24 mouse cellular contexts compared by ENCODE assay signal in the genomic region with DNA sequence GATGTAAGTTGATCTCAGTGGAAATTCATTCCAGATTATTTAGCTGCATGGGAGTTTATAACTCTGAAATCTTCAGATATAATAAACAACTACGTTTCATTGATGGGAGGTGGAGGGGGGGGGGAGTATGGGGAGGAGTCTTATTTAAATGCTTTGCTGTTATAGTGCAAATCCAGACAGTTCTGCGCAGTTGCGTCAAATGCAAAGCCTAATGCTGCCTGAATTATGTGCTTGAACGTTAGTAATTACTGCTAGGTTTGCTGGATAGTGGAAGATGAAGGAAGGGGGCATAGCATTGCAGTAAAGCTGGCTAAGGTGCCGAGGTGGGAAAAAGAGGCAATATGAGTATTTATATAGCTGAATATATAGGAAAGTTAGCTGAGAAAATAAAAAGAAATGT. TPM values are rescaled to one million over a fixed set of nuclear protein-coding genes. Genes with fewer than 3 reads are reported as not detected.
DNase-seq lines count a peak whose midpoint lies in the region; ATAC-seq and TF ChIP-seq lines count a peak whose summit lies in the region.
"Had no signal": no experiment of that assay in that cellular context is flagged by ENCODE, and none has a peak within 500 bp of the region (broad histone marks: within the 10 kb centered on the region; RNA-seq: fewer than 3 reads in every experiment).

No protein-coding gene starts in this region.

- 47% methylated on average over 5 of the region's 5 CpGs for WGBS in hindbrain, embryonic 13.5 days
- WGBS in hindbrain, embryonic 10.5 days, result 76% methylated on average over 5 of the region's 5 CpGs
- 55% methylated on average over 5 of the region's 5 CpGs for WGBS in forebrain, postnatal 0 days
- WGBS in midbrain, postnatal 0 days, result 42% methylated on average over 5 of the region's 5 CpGs

- no peaks in the 10 kb centered on the region for H3K36me3 ChIP-seq in hindbrain, embryonic 13.5 days
- H3K36me3 ChIP-seq in hindbrain, embryonic 10.5 days, result no peaks in the 10 kb centered on the region
- H3K36me3 ChIP-seq in forebrain, postnatal 0 days (ENCODE audit: insufficient read depth), result no peaks in the 10 kb centered on the region
- no peaks in the 10 kb centered on the region for H3K36me3 ChIP-seq in midbrain, postnatal 0 days (ENCODE audit: insufficient read depth, low read length)
- H3K36me3 ChIP-seq: embryonic facial prominence, embryonic 15.5 days; heart, embryonic 15.5 days; limb, embryonic 15.5 days had no signal

- H3K4me2 ChIP-seq in hindbrain, embryonic 13.5 days, result peak overlapping the region; percentile 60
- peak overlapping the region; percentile 62 for H3K4me2 ChIP-seq in forebrain, postnatal 0 days (ENCODE audit: low read depth)
- H3K4me2 ChIP-seq in midbrain, postnatal 0 days (ENCODE audit: low read depth, low read length, poor library complexity, severe bottlenecking), result peak overlapping the region; percentile 62
- H3K4me2 ChIP-seq: embryonic facial prominence, embryonic 15.5 days; heart, embryonic 15.5 days; limb, embryonic 15.5 days had no signal

- peak; percentile 72 for TF ChIP-seq POLR2A in cortical plate, adult 2 months (IDR thresholded peaks at IDR 0.05; ENCODE audit: extremely low read depth, insufficient read depth, low read length)

- H3K9ac ChIP-seq in hindbrain, embryonic 13.5 days, result peak overlapping the region; percentile 49; the same call in 1 of the 2 replicates
- no peak overlapping the region for H3K9ac ChIP-seq in forebrain, postnatal 0 days
- H3K9ac ChIP-seq in midbrain, postnatal 0 days (replicated peaks; ENCODE audit: low read length, poor library complexity, severe bottlenecking), result peak overlapping the region; percentile 42
- H3K9ac ChIP-seq: embryonic facial prominence, embryonic 15.5 days; heart, embryonic 15.5 days; limb, embryonic 15.5 days; liver, postnatal 0 days had no signal

- no peak for ATAC-seq in hindbrain, embryonic 13.5 days (ENCODE audit: low FRiP score)
- no peak for ATAC-seq in forebrain, postnatal 0 days
- no peak for ATAC-seq in midbrain, postnatal 0 days (ENCODE audit: low FRiP score)
- ATAC-seq: activated CD4-positive, CD25-positive, alpha-beta regulatory T cell, adult 4 months; liver, postnatal 0 days; Patski had no signal

- no peak for TF ChIP-seq CTCF in cortical plate, adult 2 months (IDR thresholded peaks at IDR 0.05; ENCODE audit: extremely low read depth, insufficient read depth, low read length)
- TF ChIP-seq CTCF in forebrain, postnatal 0 days (IDR thresholded peaks at IDR 0.05; ENCODE audit: low read depth), result no peak
- no peak for TF ChIP-seq CTCF in midbrain, postnatal 0 days (IDR thresholded peaks at IDR 0.05)

- H3K27ac ChIP-seq in hindbrain, embryonic 13.5 days, result no peak overlapping the region
- H3K27ac ChIP-seq in hindbrain, embryonic 10.5 days, result no peak overlapping the region
- H3K27ac ChIP-seq in cortical plate, adult 2 months (ENCODE audit: insufficient read depth, low read length), result no peak overlapping the region
- H3K27ac ChIP-seq in forebrain, postnatal 0 days (ENCODE audit: low read depth, low read length), result no peak overlapping the region
- no peak overlapping the region for H3K27ac ChIP-seq in midbrain, postnatal 0 days (ENCODE audit: low read depth, low read length)
- H3K27ac ChIP-seq: embryonic facial prominence, embryonic 15.5 days; heart, adult 2 months; heart, embryonic 15.5 days; limb, embryonic 15.5 days had no signal

- peaks cover 42% of the 10 kb centered on the region for H3K4me1 ChIP-seq in hindbrain, embryonic 13.5 days (replicated peaks)
- H3K4me1 ChIP-seq in hindbrain, embryonic 10.5 days (replicated peaks), result peaks cover 30% of the 10 kb centered on the region
- no peaks in the 10 kb centered on the region; the same call in 1 of the 2 replicates for H3K4me1 ChIP-seq in cortical plate, adult 2 months (ENCODE audit: control insufficient read depth, insufficient read depth, low read length)
- peaks cover 5% of the 10 kb centered on the region for H3K4me1 ChIP-seq in forebrain, postnatal 0 days (ENCODE audit: insufficient read depth)
- no peaks in the 10 kb centered on the region for H3K4me1 ChIP-seq in midbrain, postnatal 0 days (ENCODE audit: insufficient read depth, low read length)

- no peak for DNase-seq in hindbrain, embryonic 10.5 days (ENCODE audit: low spot score)
- peak; percentile 26 for DNase-seq in forebrain, postnatal 0 days
- peak; percentile 31 for DNase-seq in midbrain, postnatal 0 days (ENCODE audit: low spot score)
- DNase-seq in heart, postnatal 14 days, result no peak
- no peak for DNase-seq in liver
- no peak for DNase-seq in adipocyte (ENCODE audit: low spot score)
- DNase-seq: cerebellum, adult 11-12 months; embryo, embryonic 11 days; gastrocnemius, postnatal 14 days; heart, adult 2 months; kidney, adult 8-10 months; kidney, postnatal 25 days; layer of hippocampus, adult 9-11 months; liver, postnatal 0 days; lung, postnatal 14 days had no signal

- H3K9me3 ChIP-seq in hindbrain, embryonic 13.5 days, result no peaks in the 10 kb centered on the region
- H3K9me3 ChIP-seq in hindbrain, embryonic 10.5 days, result no peaks in the 10 kb centered on the region
- no peaks in the 10 kb centered on the region for H3K9me3 ChIP-seq in forebrain, postnatal 0 days (ENCODE audit: low read length)
- H3K9me3 ChIP-seq in midbrain, postnatal 0 days (ENCODE audit: low read length), result no peaks in the 10 kb centered on the region
- H3K9me3 ChIP-seq: embryonic facial prominence, embryonic 15.5 days; heart, embryonic 15.5 days; limb, embryonic 15.5 days; megakaryocyte, embryonic 14.5 days had no signal

- intact Hi-C loops in heart, postnatal 14 days (cut with DNase I), result loop anchor here (10.0 kb wide), 1 partner anchor 121 kb away; no protein-coding TSS in a partner anchor

- H3K4me3 ChIP-seq in hindbrain, embryonic 13.5 days, result peak overlapping the region; percentile 32
- no peak overlapping the region for H3K4me3 ChIP-seq in hindbrain, embryonic 10.5 days
- H3K4me3 ChIP-seq in cortical plate, adult 2 months (ENCODE audit: insufficient read depth, low read length), result peak overlapping the region; percentile 97
- H3K4me3 ChIP-seq in forebrain, postnatal 0 days (ENCODE audit: low read depth, low read length), result peak overlapping the region; percentile 88
- H3K4me3 ChIP-seq in midbrain, postnatal 0 days (ENCODE audit: low read depth, low read length), result peak overlapping the region; percentile 79
- H3K4me3 ChIP-seq: embryonic facial prominence, embryonic 15.5 days; heart, adult 2 months; heart, embryonic 15.5 days; limb, embryonic 15.5 days; megakaryocyte, embryonic 14.5 days had no signal

- H3K27me3 ChIP-seq in hindbrain, embryonic 13.5 days, result no peaks in the 10 kb centered on the region
- H3K27me3 ChIP-seq in hindbrain, embryonic 10.5 days (ENCODE audit: insufficient read depth, poor library complexity, severe bottlenecking), result 0 out of 2 replicates have a peak, but pooled peaks cover 3% of the 10 kb centered on the region
- no peaks in the 10 kb centered on the region for H3K27me3 ChIP-seq in forebrain, postnatal 0 days (ENCODE audit: insufficient read depth, low read length)
- H3K27me3 ChIP-seq in midbrain, postnatal 0 days (ENCODE audit: insufficient read depth, low read length), result no peaks in the 10 kb centered on the region
- H3K27me3 ChIP-seq: heart, embryonic 15.5 days had no signal

RNA-seq across cellular contexts. Expression of gene Snap25, which starts 2.3 kb away (rescaled TPM):
- 134 and 141 TPM in 2 replicates for polyA plus RNA-seq in hindbrain, embryonic 13.5 days (2015; fragmentation: Nextera tagmentation; extraction: Ambion mirVana)
- 27.8 and 39.4 TPM in 2 replicates for polyA plus RNA-seq in hindbrain, embryonic 10.5 days (2016; fragmentation: Nextera tagmentation; extraction: Ambion mirVana)
- polyA plus RNA-seq in cortical plate, adult 2 months (2012; rRNA removed), result 2,914 and 2,964 TPM in 2 replicates
- 244 and 245 TPM in 2 replicates for total RNA-seq in forebrain, postnatal 0 days (2014; rRNA removed)
- polyA plus RNA-seq in forebrain, postnatal 0 days (2015; fragmentation: Nextera tagmentation; extraction: Ambion mirVana), result 171 and 278 TPM in 2 replicates
- 209 and 253 TPM in 2 replicates for total RNA-seq in midbrain, postnatal 0 days (2014; rRNA removed)
- polyA plus RNA-seq in midbrain, postnatal 0 days (2015; fragmentation: Nextera tagmentation; extraction: Ambion mirVana), result 293 and 327 TPM in 2 replicates
- under 1 TPM in 1 of 2 experiments, not detected in 1; 0.33 TPM for total RNA-seq in heart, postnatal 14 days (2021)
- total RNA-seq: neutrophil, adult 5-6 weeks had no signal
- polyA plus RNA-seq: liver, postnatal 0 days; Patski had no signal

Comparison
In these comparisons a context has a peak if more than half of its experiments do, and no peak if none do; other contexts are left out.
1. DNase-seq: peak in forebrain, postnatal 0 days (single experiment) and midbrain, postnatal 0 days (single experiment); none in hindbrain, embryonic 10.5 days (single experiment), heart, postnatal 14 days (0 of 2), liver (single experiment) and adipocyte (single experiment).
2. Peak in every context shown above with its lines, with median percentiles within 50 percentile points of each other: H3K4me2 ChIP-seq.